Mouse (Mus musculus) spleen, adult 2 months (tissue): ENCODE results near the gene Ccr7. TPM values are rescaled to one million over a fixed set of nuclear protein-coding genes. Genes with fewer than 3 reads are reported as not detected.

Experiments used
- DNase-seq, 2 experiments: peaks; one replicate each; pipeline versions ENCODE4 v3.0.0 to v3.0.0-alpha.2; 2012 to 2021; ENCODE audit warnings: low spot score in 2 of 2, low read depth in 1 of 2
- H3K27ac ChIP-seq: fragments of 200-500 bp; 2 replicates; pipeline ENCODE4 v1.5.1; 2012; ENCODE audit warnings: low read length, inconsistent platforms; ENCODE audit not compliant: insufficient read depth
- H3K27me3 ChIP-seq: fragments of 200-500 bp; 2 replicates; pipeline ENCODE4 v1.6.1; 2012; ENCODE audit warnings: mild to moderate bottlenecking, moderate library complexity, low read length, inconsistent platforms; ENCODE audit not compliant: control insufficient read depth, insufficient read depth
- H3K36me3 ChIP-seq: fragments of 200-500 bp; 2 replicates; pipeline ENCODE4 v1.6.1; 2012; ENCODE audit warnings: mild to moderate bottlenecking, low read length, inconsistent platforms; ENCODE audit not compliant: control insufficient read depth, insufficient read depth
- H3K4me1 ChIP-seq: fragments of 200-500 bp; 2 replicates; pipeline ENCODE4 v1.6.1; 2011; ENCODE audit warnings: inconsistent platforms; ENCODE audit not compliant: control insufficient read depth, insufficient read depth, insufficient read length
- H3K4me3 ChIP-seq: fragments of 200-500 bp; 2 replicates; pipeline ENCODE4 v1.5.1; 2011; ENCODE audit warnings: mild to moderate bottlenecking, inconsistent platforms; ENCODE audit not compliant: insufficient read depth, insufficient read length; ENCODE audit errors: extremely low read depth
- CTCF ChIP-seq: fragments of 200-500 bp; IDR thresholded peaks from 2 replicates; pipeline ENCODE4 v1.5.1; 2011; ENCODE audit warnings: mild to moderate bottlenecking, inconsistent platforms; ENCODE audit not compliant: insufficient read depth, insufficient read length, insufficient replicate concordance; ENCODE audit errors: extremely low read depth
- POLR2A ChIP-seq: fragments of 200-500 bp; IDR thresholded peaks from 2 replicates; pipeline ENCODE4 v1.6.1; 2011; ENCODE audit warnings: low read depth, low read length, inconsistent platforms
- WGBS: fragments of 180-500 bp; shearing (Covaris S2); methylation state at CpG from one replicate; pipeline ENCODE4 v1.1.7; 2018; 5-methylcytosine and 5-hydroxymethylcytosine counted together
- polyA plus RNA-seq: library from polyadenylated mRNA; depleted of rRNA; stranded (reverse); fragments of >200 nt; gene quantifications from 2 replicates; pipeline ENCODE4 v1.2.3, GENCODE M21; 2012

The Ccr7 gene
- polyA plus RNA-seq, 1 experiment, result 135 TPM

GRCm38 (mm10) chr11:99177054-99177924 lies 22.4 kb upstream of the Ccr7 start:
- no peak for DNase-seq
- H3K4me1 ChIP-seq, result peaks cover 17% of the 10 kb centered on the region; the same call in 1 of the 2 replicates
- H3K36me3 ChIP-seq, result peaks cover 5% of the 10 kb centered on the region
- WGBS, result 37% methylated on average over 5 of the region's 5 CpGs
- no peaks in the 10 kb centered on the region for H3K27me3 ChIP-seq
- no peak overlapping the region for H3K4me3 ChIP-seq
- peak overlapping the region; percentile 37 for H3K27ac ChIP-seq
- no peak for TF ChIP-seq CTCF
- TF ChIP-seq POLR2A, result no peak

DNA sequence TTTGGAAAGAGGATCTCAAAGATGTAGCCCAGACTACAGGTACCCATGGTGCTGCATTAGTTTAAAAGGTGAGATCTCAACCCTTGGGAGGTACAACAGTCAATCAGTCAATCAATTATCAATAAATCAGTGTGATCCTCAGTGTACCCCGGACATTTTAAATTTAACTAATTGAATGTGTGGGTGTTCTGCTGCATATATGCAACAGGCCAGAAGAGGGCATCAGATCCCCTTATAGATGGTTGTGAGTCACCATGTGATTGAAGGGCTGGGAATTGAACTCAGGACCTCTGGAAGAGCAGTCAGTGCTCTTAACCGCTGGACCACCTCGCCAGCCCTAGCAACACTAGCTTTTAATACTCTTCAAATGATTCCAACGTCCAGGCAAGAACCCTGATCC lies 17.1 kb upstream of the Ccr7 start:
- Histone ChIP-seq H3K27me3 (no peaks in the 10 kb centered on the region), H3K36me3 (peaks cover 6% of the 10 kb centered on the region), H3K4me3 (no peak overlapping the region), H3K4me1 (peaks cover 25% of the 10 kb centered on the region), H3K27ac (peak overlapping the region; percentile 99)
- DNase-seq, result no peak
- no peak for TF ChIP-seq CTCF
- TF ChIP-seq POLR2A, result no peak
- 85% methylated on average over 4 of the region's 4 CpGs for WGBS

DNA sequence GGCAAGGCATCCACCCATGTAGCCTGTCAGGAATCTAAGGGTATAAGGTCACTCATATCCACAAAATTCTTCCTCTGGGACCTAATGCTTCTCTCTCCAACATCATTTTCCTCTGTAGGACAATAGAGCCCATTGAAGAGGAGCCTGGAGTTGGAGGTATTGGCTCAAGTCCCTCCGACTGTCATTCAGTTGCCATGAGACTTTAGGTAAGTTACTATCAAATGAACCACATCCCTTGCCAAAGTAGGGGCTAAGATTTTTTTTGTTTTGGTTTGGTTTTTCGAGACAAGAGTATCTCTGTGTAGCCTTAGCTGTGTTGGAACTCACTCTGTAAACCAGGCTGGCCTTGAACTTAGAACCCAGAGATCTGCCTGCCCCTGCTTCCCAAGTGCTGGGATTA lies 16.6 kb upstream of the Ccr7 start:
- Histone ChIP-seq H3K27me3 (no peaks in the 10 kb centered on the region), H3K27ac (peak overlapping the region; percentile 99), H3K36me3 (peaks cover 6% of the 10 kb centered on the region), H3K4me3 (no peak overlapping the region), H3K4me1 (peaks cover 27% of the 10 kb centered on the region)
- DNase-seq, result no peak
- TF ChIP-seq POLR2A (no peak), CTCF (no peak)
- WGBS, result 59% methylated on average over 2 of the region's 2 CpGs

- H3K4me3 ChIP-seq, result no peak overlapping the region
- TF ChIP-seq POLR2A (no peak), CTCF (no peak)
- peaks cover 34% of the 10 kb centered on the region for H3K4me1 ChIP-seq
- peak overlapping the region; percentile 99 for H3K27ac ChIP-seq
- H3K27me3 ChIP-seq, result no peaks in the 10 kb centered on the region
- peak; percentile 76 to 87 for DNase-seq
- peaks cover 6% of the 10 kb centered on the region for H3K36me3 ChIP-seq
- 34% methylated on average over 12 of the region's 12 CpGs for WGBS
Observed at GRCm38 (mm10) chr11:99170547-99171267, 15.8 kb upstream of the Ccr7 start.

GRCm38 (mm10) chr11:99170005-99170404 lies 15.1 kb upstream of the Ccr7 start:
- Histone ChIP-seq H3K4me1 (peaks cover 37% of the 10 kb centered on the region), H3K36me3 (peaks cover 6% of the 10 kb centered on the region), H3K27ac (peak overlapping the region; percentile 99), H3K4me3 (no peak overlapping the region), H3K27me3 (no peaks in the 10 kb centered on the region)
- DNase-seq, result no peak
- WGBS, result 91% methylated on average over 6 of the region's 6 CpGs
- TF ChIP-seq CTCF (no peak), POLR2A (no peak)

DNA sequence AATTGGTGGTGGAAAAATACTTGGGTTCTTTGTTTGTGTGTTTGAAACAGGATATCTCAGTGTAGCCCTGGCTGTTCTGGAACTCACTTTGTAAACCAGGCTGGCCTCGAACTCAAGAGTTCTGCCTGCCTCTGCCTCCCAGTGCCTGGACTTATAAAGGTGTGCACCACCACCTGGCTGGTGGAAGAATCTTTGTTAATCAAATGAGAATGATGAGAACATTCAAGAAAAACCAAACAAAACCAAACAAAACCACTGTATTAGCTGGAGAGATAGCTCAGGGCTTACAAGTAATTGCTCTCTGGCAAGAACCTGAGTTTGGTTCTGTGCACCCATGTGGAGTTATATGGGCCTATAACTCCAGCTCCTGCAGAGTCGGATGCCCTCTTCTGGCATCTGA lies 14.6 kb upstream of the Ccr7 start:
- Histone ChIP-seq H3K4me3 (no peak overlapping the region), H3K4me1 (peaks cover 42% of the 10 kb centered on the region), H3K27ac (peak overlapping the region; percentile 55), H3K27me3 (no peaks in the 10 kb centered on the region), H3K36me3 (peaks cover 6% of the 10 kb centered on the region)
- TF ChIP-seq POLR2A (no peak), CTCF (no peak)
- DNase-seq, result no peak
- 76% methylated on average over 2 of the region's 2 CpGs for WGBS
